Mouse (Mus musculus) MEL (cell line): ENCODE measurements at regions not wholly inside any gene's neighbourhood (a gene's known extent, or its start where the extent isn't known, plus 50 kb on each side); places are given as distances from the start of the nearest gene placed in this dataset.

Source experiments
- CTCF ChIP-seq, 3 experiments: IDR thresholded peaks in 2 of 3; conservative IDR thresholded peaks in 1 of 3; 2 replicates each; pipeline ENCODE4 v1.5.1; 2011 to 2012; ENCODE audit warnings: low read length in 3 of 3, low read depth in 2 of 3, mild to moderate bottlenecking in 2 of 3, improper control_type of control experiment in 1 of 3, inconsistent platforms in 1 of 3, mixed read lengths in 1 of 3, moderate library complexity in 1 of 3; ENCODE audit not compliant: control insufficient read depth in 1 of 3, insufficient read depth in 1 of 3, poor library complexity in 1 of 3, severe bottlenecking in 1 of 3
- HCFC1 ChIP-seq: IDR thresholded peaks from 2 replicates; pipeline ENCODE4 v1.6.1; 2012; ENCODE audit warnings: low read depth, mild to moderate bottlenecking, inconsistent platforms, low read length, improper control_type of control experiment, moderate library complexity
- TAL1 ChIP-seq: IDR thresholded peaks from 2 replicates; pipeline ENCODE4 v1.6.1; 2012; ENCODE audit warnings: mild to moderate bottlenecking, inconsistent platforms, low read length, moderate library complexity, mixed read lengths
- ZNF384 ChIP-seq: IDR thresholded peaks from 2 replicates; pipeline ENCODE4 v1.6.1; 2012; ENCODE audit warnings: low read depth, mild to moderate bottlenecking, inconsistent platforms, low read length, improper control_type of control experiment

GRCm38 (mm10) chr10:120660503-120660902 lies 184.2 kb upstream of the Hmga2 start:
- TF ChIP-seq TAL1 (no peak), ZNF384 (no peak), CTCF (IDR thresholded peaks at IDR 0.05 in 2 of 3, conservative IDR thresholded peaks at IDR 0.05 in 1 of 3; ENCODE audit: control insufficient read depth in 1 of 3, insufficient read depth in 1 of 3, low read depth in 2 of 3, low read length in 3 of 3, poor library complexity in 1 of 3, severe bottlenecking in 1 of 3) (no peak), HCFC1 (no peak)
